Mouse (Mus musculus): ENCODE data around the gene D930007J09Rik.

The D930007J09Rik gene

DNA sequence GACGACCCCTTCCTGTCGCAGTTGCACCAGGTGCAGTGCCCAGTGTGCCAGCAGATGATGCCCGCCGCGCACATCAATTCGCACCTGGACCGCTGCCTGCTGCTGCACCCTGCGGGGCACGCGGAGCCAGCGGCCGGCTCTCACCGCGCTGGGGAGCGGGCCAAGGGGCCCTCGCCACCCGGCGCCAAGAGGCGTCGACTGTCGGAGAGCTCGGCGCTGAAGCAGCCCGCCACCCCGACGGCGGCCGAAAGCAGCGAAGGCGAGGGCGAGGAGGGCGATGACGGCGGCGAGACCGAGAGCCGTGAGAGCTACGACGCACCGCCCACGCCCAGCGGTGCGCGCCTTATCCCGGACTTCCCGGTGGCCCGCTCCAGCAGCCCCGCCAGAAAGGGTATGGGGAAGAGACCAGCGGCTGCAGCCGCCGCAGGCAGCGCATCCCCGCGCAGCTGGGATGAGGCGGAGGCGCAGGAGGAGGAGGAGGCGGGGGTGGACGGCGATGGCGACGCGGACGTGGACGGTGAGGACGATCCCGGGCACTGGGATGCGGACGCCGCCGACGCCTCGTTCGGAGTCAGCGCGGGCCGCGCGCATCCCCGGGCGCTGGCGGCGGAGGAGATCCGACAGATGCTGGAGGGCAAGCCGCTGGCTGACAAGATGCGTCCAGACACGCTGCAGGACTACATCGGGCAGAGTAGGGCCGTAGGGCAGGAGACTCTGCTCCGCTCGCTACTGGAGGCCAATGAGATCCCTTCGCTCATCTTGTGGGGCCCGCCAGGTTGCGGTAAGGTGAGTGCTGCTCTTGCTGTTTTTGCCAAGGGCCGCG, at the start of gene D930007J09Rik:
Gene D930007J09Rik, minus strand, starts transcription at position 591 of the 823 bp plus-strand sequence.
- peak; percentile 52 for DNase-seq (ENCODE audit: low spot score)

DNA sequence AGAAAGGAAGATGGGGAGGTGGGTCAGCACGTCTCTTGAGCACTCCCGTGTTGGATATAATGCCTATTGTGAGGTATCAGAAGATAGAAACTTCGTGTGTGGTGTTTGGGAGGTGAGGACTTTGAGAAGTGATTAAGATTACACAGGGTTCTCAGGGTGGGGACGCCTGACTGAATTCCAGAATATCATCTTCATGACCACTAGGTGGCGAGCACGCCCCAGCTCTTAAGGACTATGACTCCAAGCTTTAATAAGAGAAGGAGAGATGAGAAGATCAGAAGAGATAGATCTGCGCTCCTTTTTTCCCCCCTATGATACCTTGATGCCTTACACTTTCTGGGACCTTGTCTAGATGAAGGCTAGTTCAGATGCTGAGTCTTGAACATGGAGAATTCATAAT, 49.3 kb upstream of the D930007J09Rik start:
- DNase-seq (ENCODE audit: low spot score) = peak; percentile 83

DNA sequence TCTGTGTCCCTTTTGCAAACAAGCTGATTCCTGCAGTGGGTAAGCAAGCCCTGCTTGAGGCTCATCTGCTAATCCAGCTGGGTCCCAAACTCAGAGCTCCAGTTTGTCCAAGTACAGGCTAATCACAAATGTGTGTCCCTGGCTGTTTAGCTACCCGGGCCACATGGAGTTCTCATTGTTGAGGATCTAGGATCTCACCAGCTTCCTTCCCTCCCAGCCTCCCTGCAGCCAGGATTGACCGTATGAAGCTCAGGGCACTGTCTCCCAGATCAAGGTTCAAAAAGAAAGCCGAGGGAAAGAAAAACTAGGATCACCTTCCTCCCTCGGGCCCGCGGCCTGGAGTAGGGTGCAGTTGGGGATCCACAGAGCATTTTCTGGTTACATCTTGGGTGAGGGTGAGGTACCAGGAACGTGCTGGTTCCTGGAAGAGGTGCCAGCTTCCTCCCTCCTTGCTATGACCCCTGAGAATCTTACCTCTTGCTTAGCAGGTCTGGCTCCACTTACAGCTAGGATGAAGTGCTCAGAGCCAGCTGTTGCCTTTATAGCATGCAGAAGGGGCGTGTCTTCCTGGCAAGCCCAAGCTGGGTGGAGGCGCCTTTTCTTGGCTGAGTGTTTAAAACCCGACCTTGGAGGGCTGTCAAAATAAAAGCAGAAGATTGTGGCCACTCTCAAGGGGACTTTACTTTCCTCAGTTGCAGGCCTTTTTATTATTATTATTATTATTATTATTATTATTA, 48.2 kb upstream of the D930007J09Rik start, which contains the start of gene Serpinb1a:
Gene Serpinb1a, minus strand, starts transcription at position 518 of the 737 bp plus-strand sequence.
- no peak for DNase-seq (ENCODE audit: low spot score)

DNA sequence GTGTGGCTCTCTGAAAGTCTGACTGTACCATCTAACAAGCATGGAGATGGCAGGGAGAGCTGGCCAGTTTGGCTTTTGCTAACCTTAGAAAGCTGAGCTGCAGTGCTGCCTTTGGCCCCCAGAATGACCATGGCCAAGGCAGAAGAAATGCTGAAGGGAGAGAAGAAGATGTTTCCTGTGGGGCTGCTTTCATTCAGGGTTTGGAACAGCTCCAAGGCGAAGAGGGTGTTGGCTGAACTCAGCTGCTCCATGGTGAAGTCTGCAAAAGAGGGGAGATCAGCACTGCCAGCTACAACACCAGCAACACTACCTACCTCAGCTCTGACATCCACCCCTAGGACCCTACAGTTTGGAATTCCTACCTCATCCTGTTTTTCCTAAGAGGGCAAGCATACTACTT, 47.5 kb upstream of the D930007J09Rik start:
- no peak for DNase-seq (ENCODE audit: low spot score)

DNA sequence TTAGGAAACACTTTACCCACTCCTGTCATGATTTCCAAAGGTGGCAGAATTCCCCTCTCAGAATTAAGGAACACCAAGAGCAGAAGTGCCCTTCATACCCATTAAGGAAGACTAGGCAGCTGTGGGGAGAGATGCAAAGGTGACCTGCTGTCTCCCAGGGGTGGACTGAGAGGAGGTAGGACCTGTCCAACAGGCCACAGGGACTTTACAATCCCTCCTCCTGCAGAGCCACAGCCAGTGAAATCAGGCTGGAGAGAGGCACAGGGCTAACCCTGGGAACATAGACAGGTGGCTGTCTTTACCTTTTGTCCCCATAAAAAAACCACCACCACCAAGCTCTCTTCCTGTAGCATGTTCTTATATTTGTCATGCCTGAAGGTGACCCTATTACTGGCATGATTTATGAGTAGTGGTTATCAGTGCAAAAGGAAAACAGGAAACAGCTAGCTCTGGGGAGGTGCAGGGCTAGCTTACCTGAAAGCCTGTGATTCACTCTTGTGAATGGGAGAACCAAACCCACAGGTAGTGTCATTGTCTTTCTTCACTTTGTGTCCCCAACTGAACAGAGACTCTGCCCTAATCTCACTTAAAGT, 47.0 kb upstream of the D930007J09Rik start:
- DNase-seq (ENCODE audit: low spot score) = no peak

DNA sequence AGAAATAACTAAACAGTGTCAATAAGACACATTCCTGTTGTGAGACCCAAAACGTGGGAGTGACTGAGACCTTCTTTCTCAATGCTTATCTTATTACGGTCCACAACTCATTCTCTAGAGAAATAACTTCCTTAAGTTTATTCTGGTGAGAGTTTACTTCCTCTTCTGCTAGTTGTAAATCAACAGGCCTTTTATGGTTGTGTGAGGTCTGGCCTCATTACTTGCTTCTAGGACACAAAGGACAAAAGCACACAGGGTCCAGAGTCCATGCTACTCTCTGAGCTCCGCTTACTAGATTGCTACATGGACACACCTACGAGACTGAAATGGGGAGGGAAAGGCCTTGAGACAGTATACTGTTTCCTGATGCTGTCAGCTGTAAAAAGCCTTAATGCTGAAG, 46.4 kb upstream of the D930007J09Rik start:
- no peak for DNase-seq (ENCODE audit: low spot score)

DNA sequence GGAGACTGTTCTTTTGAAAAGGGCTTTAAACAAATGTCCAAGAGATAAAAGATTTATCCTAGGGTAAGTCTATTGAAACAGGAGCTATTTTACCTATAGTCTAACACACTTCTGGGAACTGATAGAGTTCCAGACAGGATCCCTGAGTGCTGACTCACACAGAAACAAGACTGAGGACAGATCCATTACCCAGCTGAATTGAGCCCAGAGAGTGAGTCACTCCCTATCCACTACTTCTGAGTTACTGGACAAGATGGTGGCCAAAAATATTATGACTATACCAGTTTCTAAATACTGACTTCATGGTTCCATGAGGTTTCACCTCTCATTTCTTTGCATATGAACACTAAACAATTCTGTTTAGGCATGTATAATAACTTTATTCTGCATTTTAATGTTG, 43.6 kb upstream of the D930007J09Rik start:
- DNase-seq (ENCODE audit: low spot score) = no peak

DNA sequence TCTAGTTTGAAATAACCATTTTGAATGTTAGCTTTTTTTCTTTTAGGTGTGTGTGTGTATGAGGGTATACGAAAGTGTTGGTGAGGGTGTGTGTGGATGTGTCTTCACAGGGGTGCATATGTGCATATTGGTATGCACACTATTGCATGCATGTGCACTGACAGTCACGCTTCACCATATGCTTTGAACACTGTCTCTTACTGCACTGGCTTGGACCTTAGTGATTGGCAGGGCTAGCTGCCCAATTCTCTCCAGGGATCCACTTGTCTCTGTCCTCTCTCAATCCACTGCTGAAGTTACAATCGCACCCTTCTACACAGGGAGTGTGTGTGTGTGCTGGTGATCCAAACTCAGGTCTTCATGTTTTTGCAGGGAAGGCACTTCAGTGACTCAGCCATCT, 38.7 kb upstream of the D930007J09Rik start:
- no peak for DNase-seq (ENCODE audit: low spot score)

DNA sequence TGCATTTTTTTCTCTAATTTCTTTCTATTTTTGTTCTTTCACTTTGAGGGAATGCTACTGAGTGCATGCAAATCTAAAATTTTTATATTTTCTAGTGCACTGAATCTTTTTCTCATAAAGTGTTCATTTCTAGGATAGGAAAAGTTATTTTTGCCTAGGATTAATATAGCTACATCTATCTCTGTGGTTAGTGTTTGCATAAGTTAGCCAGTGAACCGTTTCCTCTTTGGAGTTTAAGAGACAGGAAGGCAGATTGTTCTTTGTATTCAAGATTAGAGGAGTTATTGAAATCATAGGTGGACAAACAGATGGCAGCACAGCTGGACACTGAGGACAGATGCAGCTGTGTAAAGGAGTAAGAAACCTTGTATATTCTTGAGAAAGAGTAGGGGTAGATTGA, 36.7 kb upstream of the D930007J09Rik start:
- no peak for DNase-seq (ENCODE audit: low spot score)

DNA sequence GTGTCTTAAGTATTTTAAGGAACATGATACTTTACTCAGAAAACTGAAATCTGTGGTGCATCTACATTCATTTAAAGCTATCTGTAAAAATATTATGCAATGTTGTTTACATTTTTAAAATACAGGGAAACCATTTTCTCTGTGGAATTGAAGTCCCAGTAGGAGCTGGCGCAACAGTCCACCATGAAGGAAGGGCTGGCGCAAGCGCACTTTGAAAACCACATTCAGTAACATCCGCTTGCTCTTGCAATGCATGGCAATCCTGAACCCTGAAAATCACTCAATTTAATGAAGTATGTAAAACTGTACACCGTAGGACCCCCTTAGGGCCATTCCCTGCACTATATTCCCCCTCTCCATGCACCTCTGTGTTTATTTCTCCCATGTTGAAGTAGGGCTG, 31.9 kb upstream of the D930007J09Rik start:
- DNase-seq (ENCODE audit: low spot score) = no peak

DNA sequence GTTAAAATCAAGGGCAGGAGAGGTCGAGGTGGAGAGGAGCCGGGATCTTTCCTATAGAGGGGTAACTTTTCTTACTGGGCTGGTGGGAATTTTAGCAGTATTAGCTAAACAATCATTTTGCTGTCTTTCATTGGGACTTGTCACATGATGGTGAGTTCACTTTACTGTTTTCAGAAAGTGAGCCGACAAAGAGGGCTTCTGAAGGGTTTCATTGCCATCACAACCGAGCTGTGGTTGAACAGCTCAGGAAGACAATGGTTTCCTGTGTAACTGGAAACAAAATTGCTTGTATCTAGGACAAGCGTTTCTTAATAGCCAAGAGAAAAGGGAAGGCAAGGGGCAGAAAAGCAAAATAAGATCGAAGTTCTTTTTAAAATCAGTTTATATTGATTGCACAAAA, 30.6 kb upstream of the D930007J09Rik start:
- no peak for DNase-seq (ENCODE audit: low spot score)

DNA sequence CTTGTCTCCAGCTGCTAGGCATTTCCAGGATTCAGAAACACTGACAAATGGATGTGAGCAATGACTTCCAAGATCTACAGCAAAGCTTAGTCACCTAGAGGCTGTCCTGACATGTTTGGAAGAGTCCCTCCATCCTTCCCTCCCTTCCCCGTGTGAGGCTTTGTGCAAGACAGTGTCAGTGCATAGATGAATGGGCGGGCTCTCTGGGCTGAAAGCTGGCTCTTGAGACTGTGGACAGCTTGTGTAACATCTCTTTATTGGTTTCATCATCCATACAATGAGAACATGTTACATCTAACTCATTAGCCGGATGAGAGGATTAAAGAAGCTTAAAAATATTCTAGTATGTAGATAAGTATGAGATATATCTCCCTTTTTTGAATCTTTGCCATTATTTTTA, 30.1 kb upstream of the D930007J09Rik start:
- no peak for DNase-seq (ENCODE audit: low spot score)

DNA sequence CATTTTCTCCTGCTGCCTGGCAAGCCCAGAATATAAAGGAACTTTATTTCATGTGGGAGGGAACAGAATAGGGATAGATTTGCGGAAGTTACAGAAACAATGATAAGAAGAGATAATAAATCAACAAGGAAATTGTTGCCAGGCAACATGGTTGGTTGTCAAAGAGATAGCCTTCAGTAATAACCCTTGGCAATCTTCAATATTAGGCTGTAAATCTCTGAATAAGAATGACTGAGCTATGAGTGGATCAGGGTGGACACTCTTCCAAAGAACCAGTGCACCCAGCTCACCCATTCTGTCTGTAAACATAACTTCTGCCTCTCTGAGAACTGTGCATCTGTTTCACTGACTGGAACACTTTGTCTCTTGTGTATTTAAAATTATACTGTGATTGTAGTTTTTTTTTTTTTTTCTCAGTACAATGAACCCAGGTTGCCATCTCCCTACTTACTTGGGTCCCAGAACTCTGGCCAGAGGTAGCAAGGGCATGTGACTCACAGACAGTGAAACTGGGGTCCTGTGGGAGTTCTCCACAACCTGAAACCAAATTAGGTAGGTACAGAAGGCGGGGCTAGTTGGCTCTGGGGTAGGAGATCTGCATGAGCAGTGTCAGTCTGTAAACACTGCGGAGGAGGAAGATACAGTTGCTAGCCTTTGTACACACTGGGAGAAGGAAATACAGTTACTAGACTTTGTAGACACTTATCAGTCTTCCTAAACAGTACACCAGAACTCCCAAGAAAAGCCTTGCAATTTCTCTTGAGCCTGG, 29.0 kb upstream of the D930007J09Rik start:
- DNase-seq (ENCODE audit: low spot score) = no peak

DNA sequence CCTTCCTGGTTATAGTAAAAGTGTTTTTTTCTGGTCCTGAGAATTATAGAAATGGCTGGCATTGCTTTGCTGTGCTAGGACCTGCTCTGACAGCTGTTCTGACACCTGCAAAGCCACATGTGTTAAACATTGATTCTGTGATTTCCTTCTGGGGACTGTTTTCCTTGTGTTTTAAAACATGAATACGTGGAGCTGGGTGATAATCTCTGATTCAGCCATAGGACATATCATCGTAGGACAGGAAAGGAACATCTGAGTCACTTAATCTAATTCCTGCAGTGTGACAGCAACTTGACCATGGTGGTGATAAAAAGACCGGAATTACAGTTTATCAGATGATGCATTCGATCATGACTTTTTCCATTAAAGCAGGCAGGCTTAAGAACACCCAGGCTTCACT, 26.2 kb upstream of the D930007J09Rik start:
- no peak for DNase-seq (ENCODE audit: low spot score)

DNA sequence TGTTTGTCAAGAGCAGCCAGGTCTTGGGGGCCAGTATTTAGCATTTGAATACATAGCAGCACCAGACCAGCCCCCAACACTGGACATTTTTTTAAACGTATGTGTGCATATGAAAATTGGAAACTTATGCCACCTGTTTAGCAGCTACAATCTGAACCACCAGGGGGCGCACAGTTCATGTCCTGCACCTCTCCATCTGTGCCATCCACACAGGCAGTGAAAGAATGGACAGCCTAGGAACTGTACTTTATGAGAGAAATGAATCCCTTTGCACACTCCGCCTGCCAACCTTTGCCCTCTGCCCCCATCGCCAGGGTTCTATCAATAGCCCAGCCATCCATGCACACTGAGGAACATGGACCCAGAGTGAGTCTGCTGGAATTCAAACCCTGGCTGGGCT, 25.3 kb upstream of the D930007J09Rik start:
- DNase-seq (ENCODE audit: low spot score) = peak; percentile 66

DNA sequence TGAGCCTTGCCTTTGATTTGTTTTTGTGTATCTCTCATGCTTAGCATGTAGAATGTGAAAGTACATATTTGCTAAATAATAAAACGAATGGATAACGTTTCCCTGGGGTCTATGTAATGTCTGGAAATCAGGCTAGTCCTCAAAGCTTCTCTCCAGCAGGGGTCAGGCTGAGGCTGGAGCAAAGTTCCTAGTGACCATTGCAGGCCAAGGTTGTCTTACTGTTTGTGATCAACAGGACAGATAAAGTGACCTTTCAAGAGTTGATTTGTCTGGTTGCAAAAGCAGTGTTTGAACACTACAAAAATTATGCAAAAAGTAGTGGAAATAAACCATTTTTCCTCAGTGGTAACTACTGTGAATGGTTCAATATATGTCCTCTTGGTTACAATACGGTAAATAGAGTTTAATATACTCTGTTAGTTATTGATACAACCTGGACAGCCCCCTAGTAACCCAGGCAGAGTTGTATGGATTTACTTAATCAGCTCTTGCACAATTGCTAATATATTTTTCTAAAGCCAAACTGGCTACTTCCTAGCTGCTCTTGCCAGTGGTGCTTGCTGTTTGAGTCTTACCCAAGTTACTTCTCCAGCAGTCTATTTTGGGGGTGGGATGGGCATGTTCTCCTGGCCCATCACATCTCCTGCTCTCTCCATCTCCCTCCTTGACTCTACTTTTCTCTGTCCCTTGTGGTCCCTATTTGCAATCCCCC, 24.6 kb upstream of the D930007J09Rik start:
- DNase-seq (ENCODE audit: low spot score) = no peak

DNA sequence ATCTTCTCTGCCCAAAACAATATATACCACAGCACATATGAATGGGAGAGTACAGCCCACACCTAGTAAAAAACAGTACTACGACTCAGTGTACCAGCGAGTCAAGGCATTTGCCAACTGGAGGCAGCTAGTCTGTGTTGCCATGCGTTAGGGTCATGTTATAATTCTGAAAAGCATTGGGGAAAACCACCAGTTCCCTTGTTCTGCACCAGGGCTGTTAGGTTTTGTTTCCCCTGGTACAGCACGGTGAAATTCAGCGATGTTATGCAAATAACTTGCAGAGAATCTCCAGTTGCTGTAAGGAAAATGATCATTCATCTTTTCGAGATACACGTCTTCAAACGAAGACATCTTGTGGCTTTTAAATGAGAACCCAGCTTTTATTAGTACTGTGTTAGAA, 22.9 kb upstream of the D930007J09Rik start:
- no peak for DNase-seq (ENCODE audit: low spot score)

DNA sequence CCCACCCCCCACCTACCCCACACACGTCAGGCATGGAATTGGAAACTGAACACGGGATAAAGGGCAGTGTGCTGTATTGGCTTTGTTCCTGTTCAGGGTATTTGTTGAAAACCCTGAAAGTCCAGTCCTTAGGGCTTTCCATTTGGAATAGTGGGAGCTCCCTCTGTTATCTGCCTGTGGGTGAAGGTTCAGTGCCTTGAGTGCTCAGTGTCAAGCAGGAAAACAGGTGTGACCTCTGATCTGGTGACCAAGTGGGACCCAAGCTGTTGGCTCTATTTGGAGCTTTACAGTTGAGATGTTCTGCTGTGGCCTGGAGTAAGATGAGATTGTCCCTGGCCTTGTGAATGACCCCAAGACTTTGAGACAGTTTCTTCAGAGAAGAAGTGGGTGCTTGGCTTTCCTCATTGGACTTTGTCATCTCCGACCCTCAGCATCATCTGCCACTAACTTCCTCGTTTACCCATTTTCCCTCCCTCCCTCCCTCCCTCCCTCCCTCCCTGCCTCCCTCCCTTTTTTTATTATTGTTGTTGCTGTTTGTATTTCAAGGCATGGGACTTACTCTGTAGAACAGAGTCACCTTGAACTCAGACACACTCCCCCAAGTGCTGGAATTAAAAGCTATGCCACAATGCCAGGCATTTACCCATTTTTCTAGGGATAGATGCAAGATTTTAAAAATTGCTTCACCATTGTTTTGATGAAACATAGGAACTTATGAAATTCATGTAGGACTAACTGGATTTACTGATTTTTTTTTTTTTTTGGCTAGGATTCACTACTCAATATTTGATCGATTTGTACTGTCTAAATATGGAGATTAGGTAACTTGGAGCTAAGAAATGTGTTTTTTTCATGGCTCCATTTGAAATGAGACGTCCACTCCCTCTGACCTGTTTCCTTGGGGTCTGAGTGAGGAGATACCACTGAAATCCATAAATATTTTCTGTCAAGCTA, 22.0 kb upstream of the D930007J09Rik start:
- no peak for DNase-seq (ENCODE audit: low spot score)

DNA sequence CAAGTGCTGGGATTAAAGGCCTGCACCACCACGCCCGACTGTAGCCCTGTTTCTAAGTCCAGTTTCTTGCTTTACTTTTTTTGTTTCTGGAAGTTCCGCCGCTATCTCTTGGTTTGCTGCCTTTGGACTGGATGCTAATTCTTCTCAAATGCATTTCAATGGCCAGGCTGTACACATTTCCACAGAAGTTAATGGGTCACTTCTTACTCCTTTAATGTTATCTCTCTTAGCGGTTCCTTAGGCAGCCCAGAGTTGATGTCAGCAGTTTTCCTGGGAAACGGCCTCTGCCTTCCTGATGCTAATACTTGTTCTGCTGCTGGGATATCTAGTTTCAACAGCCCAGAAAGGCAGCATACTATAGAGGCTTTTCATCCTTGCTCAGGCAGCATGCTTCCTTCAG, 20.5 kb upstream of the D930007J09Rik start:
- DNase-seq (ENCODE audit: low spot score) = no peak

DNA sequence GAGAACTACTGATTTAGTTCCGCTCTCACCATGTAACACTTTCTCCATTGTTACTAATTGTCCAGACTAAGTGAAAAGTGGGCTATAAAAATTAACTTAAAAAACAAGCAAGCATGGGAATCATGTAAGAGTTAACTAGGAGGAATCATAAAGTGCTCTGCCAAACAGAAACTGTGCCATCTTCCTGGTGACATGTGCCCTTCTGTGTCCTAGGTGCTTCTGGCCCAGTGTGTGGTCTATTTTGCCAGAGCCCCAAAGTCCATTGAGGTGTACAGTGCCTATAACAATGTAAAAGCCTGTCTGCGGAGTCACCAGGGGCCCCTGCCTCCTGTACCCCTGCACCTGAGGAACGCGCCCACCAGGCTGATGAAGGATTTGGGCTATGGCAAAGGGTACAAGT, 19.0 kb upstream of the D930007J09Rik start:
- no peak for DNase-seq (ENCODE audit: low spot score)

Measured in embryo, embryonic 10 days (tissue).